Mouse (Mus musculus): ENCODE measurements around the gene Nf2.
"Not testable (repeated sequence)": the region's sequence is repeated elsewhere in the genome, so short reads cannot be mapped to it uniquely, and the experiment has no call there.

The Nf2 gene

DNA sequence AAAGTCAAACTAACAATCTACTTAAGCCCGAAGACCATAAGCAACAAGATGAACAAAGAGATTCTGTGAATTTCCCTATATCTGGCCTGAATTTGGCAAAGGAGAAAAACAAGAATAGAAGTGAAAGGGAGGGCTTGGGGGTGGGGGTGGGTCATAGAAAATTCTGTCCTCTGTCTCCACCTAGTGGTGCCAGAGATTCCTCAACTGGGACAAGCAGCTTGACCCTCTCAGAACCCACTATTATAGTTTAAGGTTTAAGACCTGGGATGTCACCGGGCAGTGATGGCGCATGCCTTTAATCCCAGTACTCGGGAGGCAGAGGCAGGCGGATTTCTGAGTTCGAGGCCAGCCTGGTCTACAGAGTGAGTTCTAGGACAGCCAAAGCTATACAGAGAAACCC, 12.6 kb downstream of the Nf2 start:
- DNase-seq, result no peak

DNA sequence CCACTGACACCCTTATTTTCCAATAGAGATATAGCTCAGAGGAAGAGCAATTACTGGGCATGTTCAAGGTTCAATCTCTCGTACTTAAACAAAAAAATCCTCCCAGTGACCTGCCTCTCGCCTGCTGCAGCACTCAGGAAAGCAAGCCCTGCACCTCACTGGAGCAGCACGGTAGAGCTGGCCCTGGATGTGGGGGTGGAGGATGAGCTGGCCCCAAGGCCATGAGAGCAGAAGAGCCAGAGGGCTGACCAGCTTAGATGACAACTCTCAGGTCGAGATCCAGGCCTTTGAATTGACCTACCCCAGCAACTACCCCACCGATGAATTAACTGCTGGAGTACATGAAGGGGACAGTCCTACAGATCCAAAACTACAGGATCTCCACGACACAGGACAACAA, 13.9 kb downstream of the Nf2 start:
- DNase-seq, result no peak

DNA sequence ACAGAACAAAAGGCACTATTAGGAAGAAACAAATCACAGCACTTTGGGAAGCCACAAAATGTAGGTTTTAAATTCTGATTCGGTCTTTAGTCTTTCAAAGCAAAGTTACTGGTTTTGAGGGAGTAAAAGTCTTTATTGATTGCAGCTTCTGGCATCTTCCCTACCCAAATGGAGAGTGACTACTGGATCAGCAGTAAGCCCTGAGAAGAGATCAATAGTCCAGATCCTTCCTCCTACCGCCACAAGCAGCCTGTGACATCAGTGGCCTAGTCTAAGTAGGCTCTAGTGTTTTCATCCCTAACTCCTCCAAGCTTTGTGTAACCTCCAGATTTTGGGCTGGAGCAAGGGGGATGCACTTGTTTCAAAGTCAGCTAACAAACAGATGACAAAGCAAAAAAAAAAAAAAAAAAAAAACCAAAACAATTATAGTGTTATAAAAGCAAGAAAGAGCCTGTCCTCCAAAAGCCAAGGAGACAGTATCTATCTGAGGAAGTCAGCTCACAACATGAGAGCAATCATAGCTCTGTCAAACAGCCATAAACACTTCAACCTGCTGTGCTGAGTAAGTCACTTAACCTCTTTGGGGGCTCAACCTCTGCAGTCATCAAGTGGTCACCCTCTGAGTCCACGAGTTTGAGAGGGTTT, 15.9 kb downstream of the Nf2 start:
- DNase-seq, result no peak

DNA sequence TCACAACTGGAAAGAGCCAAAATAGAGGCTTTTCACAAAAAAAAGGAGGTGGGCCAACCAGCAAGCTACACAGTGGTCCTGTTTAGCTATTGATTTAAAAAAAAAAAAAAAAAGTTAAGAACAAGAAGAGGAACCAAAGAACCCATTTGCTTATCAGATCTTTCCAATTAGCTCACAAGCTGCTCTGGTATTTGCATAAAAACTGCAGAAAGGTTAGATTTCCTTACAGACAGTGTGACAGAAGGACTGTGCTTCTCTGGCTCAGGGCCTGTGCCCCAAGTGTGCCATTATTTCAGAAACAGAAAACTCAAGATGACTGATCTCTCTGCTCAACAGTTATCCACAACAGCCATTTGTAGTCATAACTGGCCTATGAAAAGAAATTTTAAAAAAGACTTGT, 18.3 kb downstream of the Nf2 start:
- DNase-seq, result no peak

DNA sequence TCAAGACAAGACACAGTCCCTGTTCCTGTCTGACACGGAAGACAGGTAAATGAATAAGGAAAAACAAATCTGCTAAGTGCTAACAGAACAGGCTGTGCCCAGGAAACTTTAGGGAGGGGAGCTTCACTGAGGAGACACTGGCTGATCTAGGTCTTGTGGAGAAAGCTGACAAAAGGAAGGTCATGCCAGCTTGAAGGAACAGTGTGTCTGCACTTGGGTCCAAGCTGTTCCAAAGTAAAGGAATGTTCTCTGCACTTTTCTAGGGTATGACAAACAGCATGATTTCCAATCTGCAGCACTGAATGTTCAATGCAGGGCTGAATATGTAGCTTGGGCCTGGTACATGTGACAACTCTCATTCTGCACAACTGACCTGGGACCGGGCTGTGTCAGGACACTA, 21.4 kb downstream of the Nf2 start:
- DNase-seq, result no peak

DNA sequence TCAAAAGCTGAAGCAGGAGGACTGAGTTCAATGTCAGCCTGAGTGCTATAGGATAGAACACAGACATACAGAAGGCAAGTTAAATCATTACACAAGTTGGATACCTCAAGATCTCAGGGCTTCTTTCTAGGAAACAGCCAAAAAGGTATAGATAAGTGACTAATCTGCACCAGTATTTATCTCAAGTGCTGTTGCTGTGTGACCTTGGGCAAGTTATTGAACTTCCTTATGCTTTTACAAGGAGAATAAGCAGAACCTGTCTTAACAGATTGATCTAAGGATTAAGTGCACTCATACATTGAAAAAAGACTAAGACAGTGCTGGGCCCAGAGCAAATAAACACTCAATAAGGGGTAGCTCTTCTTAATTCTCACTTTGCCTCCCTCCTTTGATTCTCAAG, 22.0 kb downstream of the Nf2 start:
- no peak for DNase-seq

DNA sequence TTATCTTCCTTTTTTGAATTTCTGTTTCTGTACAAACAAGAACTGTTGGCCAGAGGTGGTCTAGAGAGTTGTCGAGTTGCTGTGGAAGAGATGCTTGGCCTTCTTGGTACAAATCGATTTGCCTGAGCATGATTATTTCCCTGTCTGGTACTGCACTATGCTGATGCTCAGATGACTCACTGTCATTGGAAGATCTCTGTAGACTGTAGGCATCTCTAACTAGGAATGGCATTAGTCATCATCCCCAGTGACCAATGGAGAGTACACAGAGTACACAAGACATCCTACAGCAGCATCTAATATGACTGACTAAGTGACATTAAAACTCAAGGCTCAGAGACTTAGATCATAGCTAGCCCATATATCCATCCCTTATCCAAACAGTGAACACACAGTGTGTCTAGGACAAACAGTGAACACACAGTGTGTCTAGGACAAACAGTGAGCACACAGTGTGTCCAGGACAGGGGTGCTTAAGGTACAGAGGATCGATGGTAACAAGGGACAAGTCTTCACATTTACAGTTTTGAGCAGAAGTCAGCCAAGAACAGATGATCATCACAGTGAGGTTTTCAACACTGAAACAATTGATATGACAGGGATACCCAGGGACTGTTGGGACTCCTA, 23.1 kb downstream of the Nf2 start:
- no peak for DNase-seq

DNA sequence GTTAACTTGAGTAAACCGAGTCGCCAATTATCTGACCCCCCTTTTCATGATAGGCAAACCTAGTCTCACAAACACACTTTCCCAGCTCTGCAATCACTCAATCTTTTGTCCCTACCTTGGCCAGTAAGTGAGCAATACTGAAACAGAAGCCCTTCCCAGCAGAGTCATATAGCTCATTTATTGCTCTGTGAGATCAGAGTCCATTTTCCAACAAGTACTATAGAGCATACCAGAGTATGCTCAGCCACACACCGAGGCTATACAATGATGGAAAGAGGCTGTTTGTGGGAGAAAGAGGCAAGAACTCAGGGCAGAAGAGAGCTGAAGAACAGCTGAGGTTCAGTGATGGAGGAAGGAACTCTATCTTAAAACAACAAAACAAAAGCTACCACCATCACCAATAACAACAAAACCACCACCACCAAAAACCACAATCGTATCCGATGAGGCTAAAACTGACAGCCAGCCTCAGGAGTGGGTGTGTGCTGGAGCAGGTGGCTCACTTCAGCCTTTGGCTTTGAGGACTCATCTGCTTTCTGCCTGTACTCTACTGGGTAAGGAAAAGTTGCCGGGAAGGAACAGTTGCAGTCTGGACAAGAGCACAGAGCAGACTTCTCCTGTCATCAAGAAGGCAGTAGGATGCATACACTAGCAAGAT, 25.6 kb downstream of the Nf2 start:
- DNase-seq, result no peak

DNA sequence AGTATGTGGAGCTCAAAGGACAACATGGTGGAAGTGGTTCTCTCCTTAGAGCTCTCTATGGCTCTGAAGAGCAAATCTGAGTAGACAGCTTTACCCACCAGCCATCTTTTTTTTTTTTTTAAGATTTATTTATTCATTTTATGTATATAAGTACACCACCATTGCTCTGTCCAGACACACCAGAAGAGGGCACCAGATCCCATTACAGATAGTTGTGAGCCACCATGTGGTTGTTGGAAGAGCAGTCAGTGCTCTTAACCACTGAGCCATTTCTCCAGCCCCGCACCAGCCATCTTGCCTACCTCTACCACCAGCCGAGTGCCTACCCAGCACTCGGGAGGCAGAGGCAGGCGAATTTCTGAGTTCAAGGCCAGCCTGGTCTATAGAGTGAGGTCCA, 26.9 kb downstream of the Nf2 start:
- not testable (repeated sequence) for DNase-seq

DNA sequence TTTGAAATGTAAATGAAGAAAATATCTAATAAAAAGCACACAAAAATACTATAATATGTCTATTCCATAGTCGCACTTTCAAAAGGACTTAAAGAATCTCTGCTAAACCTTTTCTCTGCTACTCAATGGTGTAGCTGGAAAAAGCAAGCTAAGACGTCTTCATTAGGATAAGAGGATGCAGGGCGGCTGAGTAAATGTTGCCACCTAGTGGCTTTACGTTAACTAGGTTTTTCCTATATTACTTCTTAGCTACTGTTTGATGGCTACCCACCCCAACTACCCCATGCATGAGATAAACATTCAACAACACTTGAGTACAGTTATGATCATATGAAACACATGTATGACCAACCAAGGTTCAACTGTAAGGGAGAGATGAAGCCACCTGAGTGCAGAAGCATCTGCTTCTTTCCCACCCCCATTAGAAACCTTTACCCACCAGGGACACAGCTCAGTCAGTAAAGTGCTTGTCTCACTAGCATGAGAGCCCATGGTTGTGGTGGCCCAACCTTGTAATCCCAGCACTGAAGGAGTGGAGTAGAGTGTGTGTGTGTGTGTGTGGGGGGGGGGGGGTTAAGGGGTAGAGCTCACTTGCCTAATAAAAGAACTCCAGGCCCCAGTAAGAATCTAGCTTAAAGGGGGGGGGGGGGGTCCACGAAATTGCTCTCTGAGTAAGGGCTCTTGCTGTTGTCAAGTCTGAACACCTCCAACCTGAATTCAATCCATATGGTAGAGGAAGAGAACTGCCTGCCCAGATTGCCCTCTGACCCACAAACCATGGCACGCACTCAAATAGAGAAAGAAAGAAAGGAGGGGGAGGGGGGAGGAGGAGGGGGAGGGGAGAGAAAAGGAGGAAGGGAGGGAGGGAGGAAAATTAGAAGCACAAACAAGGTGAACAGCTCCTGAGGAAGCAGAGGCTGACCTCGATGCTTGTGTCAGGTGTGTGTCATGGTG, 27.6 kb downstream of the Nf2 start:
- no peak for DNase-seq

DNA sequence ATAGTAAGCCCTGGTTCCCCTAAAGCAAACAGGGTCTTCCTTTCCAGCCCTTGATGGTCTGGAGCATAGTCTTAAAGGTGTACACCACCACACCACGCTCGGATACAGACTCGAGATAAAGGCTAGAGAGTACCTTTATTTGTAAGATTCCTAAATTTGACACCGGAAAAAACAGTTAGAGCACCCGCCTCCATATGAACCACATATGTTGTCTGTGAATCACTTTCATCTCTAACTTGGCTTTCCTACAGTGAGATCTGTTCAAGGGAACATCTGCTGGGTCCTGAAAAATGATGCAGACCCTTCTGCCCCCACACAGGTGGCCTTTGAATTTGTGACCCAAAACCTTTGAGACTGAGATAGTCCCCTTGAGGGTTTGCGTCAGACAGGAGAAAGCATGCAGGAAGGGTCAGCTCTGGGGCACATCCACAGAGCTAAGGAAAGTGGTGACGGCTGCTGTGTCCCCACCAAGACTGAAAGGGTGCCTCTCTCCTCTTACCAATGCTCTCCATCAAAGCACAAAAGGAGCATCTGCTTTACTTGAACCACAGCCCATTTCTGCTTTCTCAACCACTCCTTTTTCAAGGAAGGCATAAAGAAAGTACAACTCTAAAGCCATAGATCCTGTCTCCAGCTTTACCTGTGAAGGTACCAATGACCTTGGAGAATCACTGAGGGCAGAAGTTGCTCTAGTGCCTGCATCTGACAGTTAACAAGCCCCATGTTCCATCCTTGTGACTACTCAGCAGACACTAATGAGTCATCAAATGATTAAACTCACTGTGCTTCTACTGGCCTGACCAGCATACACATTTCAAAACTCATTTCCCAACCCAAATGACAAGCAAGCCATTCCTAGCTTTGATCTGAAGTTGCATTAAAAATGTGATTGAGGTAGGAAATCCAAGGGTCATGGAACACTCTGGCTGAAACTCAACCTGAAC, 34.6 kb downstream of the Nf2 start:
- no peak for DNase-seq

DNA sequence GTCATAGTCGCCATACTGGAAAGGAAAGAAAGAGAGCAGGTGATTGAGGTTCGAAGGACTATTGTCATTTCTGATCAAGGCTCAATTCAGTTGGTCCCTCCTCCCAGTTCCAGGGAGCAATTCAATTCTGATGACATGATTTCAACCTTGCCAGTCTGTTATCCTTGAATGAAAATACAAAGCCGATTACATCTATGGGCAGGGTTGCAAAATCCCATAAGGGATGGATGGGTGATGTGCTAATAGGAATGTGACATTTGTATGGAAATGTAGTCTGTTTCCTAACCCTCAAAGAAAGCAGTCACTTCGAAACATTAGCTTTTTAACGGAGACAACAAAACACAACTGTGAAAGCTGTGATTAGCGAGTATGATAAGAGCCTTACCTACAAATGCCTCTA, 41.0 kb downstream of the Nf2 start:
- DNase-seq, result no peak

DNA sequence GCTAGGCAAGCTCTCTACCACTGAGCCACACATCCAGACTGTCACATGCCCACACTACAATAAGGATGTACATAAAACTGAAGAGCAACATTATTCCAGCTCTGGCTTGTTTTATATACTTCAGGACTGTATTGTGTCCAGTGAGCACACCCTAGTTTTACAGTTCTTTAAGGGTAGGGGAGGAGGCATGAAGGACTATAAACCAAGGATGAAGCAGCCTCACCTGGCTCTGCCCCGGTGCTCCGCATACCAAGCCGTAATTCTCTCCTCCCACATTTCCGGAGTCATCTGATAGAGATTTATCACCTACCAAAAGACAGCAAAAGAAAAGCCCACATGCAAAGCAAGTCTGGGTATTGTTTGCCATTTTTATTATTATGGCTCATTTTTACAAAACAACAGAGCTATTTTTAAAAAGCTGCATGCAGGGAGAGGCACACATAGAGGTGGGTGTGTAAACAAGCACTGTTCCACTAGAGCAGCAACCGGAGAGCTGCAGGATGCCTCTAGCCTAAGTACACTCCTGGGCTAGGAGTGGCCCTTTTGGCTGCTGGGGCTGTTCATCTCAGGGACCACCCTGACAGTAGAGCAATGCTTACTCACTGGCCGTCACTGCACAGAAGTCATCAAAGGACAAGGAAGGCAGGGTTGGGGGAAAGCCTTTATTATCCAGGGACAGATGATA, 43.2 kb downstream of the Nf2 start:
- DNase-seq, result no peak

DNA sequence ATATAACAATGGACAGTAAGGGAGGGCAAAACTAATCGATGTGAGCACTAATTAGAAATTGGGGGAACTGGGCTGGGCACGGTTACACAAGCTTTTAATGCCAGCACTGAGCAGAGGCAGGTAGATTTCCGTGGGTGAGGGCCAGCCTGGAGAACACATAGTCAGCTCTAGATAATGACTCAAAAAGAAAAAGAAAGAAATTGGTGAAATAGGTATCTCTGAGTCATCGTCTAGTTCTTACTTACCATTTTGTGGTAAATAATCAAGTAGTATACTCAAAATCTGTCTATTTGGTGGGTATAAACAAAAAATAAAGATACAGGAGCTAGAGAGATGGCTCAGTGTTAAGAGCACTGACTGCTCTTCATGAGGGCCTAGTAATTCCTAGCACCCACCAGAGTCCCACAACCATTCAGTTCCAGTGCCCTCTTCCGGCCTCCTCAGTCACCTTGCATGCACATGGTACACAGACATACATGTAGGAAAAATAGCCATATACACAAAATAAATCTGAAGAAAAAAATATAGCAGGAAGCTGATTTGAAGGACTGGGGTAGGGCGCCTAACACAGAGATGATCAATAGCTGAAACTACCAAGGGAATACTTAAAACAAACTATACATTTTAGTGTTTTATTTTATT, 44.3 kb downstream of the Nf2 start:
- DNase-seq, result no peak

DNA sequence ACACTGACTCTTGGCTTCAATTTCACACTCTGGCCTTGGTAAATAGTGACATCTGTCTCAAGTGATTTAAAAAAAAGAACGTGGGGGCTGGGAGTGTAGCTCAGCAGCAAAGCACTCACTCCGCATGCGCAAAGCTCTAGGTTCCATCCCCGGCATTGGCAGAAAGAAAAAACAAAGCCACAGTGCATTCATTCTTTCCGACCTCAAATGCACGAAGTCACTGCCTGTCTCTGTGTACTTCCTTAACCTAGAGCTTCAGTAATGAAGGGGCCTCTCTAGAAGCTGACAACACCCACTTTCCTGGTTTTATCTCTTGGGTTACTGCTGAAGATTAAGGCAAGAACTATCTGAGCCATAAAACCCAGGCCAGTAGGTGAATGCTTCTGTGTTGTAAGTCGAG, 45.4 kb downstream of the Nf2 start:
- DNase-seq, result no peak

DNA sequence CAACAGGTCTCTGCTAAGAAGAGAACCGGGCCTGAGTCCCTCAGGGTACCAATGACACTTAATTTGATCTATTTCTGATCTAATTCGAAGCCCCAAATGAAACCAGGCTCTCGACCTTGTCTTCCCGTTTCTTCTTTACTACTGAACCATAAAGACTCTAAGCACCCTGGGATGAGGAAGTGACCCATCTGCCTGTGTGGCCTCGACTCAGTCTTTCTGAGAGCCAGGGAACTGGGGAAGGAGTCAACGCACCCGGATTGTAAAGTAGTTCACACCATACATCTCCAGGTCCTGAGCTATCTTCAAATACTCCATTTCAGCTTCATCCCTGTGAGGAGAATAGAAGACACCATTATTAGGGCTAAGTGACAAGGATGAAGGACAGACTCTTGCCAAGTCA, 45.9 kb downstream of the Nf2 start:
- no peak for DNase-seq

DNA sequence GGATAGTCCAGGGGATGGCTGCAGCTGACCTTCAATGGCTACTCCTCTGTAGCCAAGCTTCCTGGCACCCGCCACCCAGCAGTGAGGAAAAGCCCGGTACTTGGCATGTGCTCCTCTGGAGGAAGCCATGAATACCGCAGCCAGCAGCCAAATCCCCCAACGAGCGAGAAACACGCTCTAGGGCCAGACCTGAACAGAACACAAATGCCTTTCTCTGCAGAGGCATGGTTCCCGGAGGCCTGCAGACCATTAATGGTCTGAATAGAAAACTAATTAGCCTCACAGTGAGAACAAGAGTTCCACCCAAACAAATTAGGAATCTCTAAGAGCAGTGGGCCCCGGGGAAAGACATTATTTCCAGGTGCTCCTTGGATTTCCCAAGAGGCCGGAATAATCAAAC, 46.3 kb downstream of the Nf2 start:
- DNase-seq, result peak; percentile 40

DNA sequence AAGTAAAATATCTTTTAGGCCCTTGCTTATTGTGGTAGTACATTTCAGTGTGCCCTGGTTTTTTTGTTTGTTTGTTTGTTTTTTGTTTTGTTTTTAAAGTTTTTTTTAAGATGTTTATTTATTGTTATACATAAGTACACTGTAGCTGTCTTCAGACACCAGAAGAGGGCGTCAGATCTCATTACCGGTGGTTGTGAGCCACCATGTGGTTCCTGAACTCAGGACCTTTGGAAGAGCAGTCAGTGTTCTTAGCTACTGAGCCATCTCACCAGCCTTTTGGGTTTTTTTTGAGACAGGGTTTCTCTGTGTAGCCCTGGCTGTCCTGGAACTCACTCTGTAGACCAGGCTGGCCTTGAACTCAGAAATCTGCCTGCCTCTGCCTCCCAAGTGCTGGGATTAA, 46.9 kb downstream of the Nf2 start:
- not testable (repeated sequence) for DNase-seq

DNA sequence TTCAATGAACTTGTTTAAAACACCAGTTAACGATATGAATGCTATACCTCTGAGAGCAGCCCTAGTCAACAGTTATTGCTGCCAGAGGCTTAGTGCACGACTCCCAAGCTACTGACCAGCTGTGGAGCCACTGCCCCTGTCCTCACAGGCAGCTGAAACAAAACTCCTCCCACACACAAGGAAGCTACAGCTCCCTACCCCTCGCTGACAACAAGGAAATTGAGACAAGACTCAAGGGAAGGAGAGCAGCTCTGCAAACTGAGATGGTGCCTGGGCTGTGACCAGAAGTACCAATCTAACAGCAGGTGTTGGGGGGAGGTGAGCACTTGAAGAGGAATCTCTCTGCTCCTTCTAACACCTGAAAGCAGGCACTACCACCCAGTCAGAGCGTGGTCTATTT, 48.7 kb downstream of the Nf2 start:
- no peak for DNase-seq

DNA sequence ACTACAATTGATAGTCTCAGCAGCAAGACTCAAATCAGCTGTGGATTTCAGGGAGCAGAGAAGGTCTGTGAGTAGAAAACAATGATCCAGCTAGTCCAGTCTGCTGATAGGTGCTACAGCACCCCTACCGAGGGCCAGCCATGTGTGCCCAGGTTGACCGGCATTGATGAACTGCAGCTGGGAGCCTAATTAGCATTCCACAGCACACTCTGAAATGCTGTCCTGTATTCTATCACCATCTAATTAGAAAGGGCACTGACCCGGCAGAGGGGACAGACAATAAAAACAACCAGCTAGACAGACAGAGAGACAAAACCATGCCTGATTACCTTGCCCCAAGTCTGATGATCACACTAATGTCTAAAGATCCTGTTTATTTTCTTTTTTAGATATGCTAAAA, 56.3 kb downstream of the Nf2 start:
- no peak for DNase-seq

DNA sequence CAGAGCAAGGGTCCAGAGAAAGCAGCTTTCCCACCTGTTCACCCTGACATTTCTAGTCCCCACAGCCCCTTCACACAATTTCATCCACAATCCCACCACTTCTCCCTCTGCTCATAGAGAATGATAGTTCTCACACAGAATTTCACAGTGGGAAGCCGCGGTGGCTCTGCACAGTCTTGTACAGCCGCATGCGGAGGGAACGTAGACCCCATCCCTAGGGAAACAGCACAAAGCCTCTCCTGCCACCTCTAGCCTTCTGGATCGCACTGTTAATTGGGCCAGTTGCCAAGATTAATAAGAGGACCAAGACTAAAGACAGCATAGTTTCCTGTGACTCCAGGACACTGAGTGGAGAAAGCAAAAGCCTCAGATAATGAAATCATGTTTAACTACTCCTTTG, 57.8 kb downstream of the Nf2 start:
- DNase-seq, result no peak
